Mouse (Mus musculus): ENCODE results near the gene Rbsn.

The Rbsn gene

DNA sequence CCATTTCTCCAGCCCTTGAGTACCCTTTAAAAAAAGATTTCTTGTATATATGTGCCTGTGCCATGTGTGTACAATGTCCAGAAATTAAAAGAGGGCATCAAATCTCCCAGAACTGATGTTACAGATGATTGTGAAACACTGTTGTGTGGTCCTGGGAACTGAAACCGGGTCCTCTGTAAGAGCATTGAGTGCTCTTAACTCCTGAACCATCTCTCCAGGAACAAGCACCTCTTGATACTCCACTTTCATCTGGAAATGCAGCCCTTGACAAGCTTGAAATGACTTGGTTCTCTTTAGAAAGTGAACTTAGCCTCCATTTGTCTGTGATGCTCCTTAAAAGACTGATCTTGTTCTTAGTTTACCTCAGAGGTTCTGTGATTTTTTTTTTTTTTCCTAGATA is 52.0 kb downstream of the Rbsn start:
- DNase-seq = no peak

DNA sequence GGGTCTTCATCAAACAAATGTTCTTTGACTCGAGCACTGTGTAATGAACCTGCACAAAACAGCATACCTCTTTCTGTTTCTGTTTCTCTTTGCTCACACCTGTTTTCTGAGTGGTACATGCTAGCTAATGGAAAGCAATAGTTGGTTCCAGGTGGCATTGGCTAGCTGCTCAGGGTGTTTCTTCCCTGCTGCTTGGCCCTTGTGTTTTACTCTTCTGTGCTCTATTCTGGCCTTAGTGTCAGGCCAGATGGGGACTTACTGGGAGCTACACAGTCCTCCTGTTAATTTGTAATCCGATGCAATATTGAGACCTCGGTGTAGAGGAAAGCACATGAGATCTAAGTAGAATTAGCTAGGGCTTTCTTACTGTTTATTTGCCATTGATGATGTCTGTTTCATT is 55.9 kb downstream of the Rbsn start:
- DNase-seq = no peak

DNA sequence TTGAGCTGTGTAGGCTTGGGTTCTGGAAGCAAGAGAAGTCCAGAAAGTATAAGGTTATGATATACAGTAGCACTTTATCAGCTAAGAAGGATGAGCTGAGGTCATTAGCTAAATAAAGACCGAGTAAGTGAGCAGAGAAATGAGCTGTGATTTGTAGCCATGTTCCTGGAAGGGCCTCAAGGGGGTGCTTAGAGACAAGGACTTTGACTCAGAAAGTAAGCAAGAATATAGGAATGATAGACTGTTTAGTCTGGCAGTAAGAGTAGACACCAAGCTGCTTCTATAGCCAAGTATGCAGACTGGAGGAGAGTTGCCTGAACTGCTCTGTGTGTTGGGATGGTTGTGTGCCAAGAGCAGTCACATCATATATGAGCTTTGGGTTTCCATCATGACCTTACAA is 61.0 kb downstream of the Rbsn start:
- peak in 1 of 2 experiments; percentile 17 for DNase-seq

DNA sequence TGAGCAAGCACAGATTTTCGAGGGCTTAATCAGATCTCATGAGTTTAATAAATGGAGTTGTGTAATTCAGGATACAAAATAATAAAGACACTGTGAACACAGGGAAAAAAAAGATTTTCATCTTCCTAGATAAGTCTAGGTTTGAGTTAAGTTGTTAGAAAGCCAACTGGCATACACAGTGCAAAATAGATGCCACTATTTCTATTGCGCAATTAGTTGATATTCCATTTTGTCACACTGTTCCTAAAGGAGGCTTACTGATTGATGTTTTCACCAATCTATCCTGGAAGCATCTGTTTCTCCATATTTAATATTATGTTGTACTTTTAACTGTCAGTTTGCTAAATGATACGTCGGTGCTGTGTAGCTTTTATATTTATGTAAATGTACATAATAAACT is 68.8 kb downstream of the Rbsn start:
- DNase-seq = no peak
